Mouse (Mus musculus): Measurements from ENCODE around the gene Wipf1. TPM values are rescaled to one million over a fixed set of nuclear protein-coding genes. Genes with fewer than 3 reads are reported as not detected.
A peak's percentile ranks its signal among the peaks of the same experiment; 100 is the strongest.

Gene Wipf1
- polyA plus RNA-seq, 1 experiment: 8.0 TPM

DNA sequence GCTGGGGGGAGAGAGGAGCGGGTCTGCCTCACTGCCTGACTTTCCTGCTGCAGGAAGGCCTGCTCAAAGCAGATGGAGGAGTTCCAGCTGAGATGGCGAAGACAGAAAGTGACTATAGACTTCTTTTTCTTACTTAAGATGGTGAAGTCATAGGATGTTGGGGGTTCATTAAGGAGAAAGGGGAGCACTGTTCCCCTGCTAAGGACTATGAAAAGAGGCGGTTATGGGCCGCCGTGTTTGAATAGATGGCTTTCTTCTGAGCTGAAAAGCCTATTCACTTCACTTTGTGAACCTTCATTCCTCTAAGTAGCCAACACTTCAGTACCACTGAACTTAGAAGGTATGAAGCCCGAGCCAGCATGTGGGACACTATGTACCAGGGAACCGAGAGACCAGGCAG is 109.8 kb downstream of the Wipf1 start:
- no peak overlapping the region for H3K27ac ChIP-seq (ENCODE audit: insufficient read depth, low read depth, low read length)
- no peak for TF ChIP-seq CTCF (conservative IDR thresholded peaks at IDR 0.05; ENCODE audit: insufficient read depth, insufficient read length, low read depth, low read length)
- no peak for TF ChIP-seq POLR2A (IDR thresholded peaks at IDR 0.05; ENCODE audit: low read depth, low read length)
- no peaks in the 10 kb centered on the region for H3K36me3 ChIP-seq (ENCODE audit: control insufficient read depth, insufficient read depth, low read length)
- no peak for DNase-seq
- 78% methylated on average over 7 of the region's 7 CpGs for WGBS
- no peaks in the 10 kb centered on the region for H3K27me3 ChIP-seq (replicated peaks; ENCODE audit: control insufficient read depth, insufficient read depth, low read length)
- H3K4me1 ChIP-seq (ENCODE audit: control insufficient read depth, insufficient read depth, low read length): no peaks in the 10 kb centered on the region
- no peak overlapping the region for H3K4me3 ChIP-seq (ENCODE audit: insufficient read depth, low read depth, low read length)

- Histone ChIP-seq H3K36me3 (ENCODE audit: control insufficient read depth, insufficient read depth, low read length) (no peaks in the 10 kb centered on the region), H3K4me3 (ENCODE audit: insufficient read depth, low read depth, low read length) (no peak overlapping the region), H3K4me1 (ENCODE audit: control insufficient read depth, insufficient read depth, low read length) (no peaks in the 10 kb centered on the region), H3K27ac (ENCODE audit: insufficient read depth, low read depth, low read length) (no peak overlapping the region), H3K27me3 (replicated peaks; ENCODE audit: control insufficient read depth, insufficient read depth, low read length) (no peaks in the 10 kb centered on the region)
- WGBS: 40% methylated on average over 4 of the region's 4 CpGs
- TF ChIP-seq POLR2A (IDR thresholded peaks at IDR 0.05; ENCODE audit: low read depth, low read length) (no peak), CTCF (conservative IDR thresholded peaks at IDR 0.05; ENCODE audit: insufficient read depth, insufficient read length, low read depth, low read length) (peak; percentile 70)
- peak; percentile 37 for DNase-seq
These were observed 110.2 kb downstream of the Wipf1 start for GRCm38 (mm10) chr2:73419285-73419684.

DNA sequence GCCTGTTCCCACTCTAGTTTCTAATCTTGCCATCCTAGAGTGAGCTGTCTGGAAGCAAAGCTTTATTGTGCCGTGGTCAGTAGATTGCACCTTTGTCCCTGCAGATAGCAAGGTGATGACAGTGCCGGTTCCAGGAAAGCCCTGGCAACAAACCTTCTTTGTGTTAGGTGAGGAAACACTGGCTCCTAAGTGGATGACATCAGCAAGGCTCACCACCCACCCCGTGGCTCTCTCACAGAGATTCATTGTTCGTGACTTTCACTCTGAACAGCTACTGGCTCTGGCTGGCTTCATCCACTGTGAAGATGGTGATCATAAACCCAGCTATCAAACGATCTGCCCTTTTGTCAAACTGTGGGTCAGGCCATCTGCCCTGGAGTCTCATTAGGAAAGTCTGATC is 113.6 kb downstream of the Wipf1 start:
- Histone ChIP-seq H3K27ac (ENCODE audit: insufficient read depth, low read depth, low read length) (no peak overlapping the region), H3K36me3 (ENCODE audit: control insufficient read depth, insufficient read depth, low read length) (no peaks in the 10 kb centered on the region), H3K27me3 (replicated peaks; ENCODE audit: control insufficient read depth, insufficient read depth, low read length) (no peaks in the 10 kb centered on the region), H3K4me1 (ENCODE audit: control insufficient read depth, insufficient read depth, low read length) (no peaks in the 10 kb centered on the region), H3K4me3 (ENCODE audit: insufficient read depth, low read depth, low read length) (no peak overlapping the region)
- no peak for DNase-seq
- TF ChIP-seq CTCF (conservative IDR thresholded peaks at IDR 0.05; ENCODE audit: insufficient read depth, insufficient read length, low read depth, low read length): no peak
- TF ChIP-seq POLR2A (IDR thresholded peaks at IDR 0.05; ENCODE audit: low read depth, low read length): no peak
- WGBS: 32% methylated on average over 5 of the region's 5 CpGs

- H3K27me3 ChIP-seq (replicated peaks; ENCODE audit: control insufficient read depth, insufficient read depth, low read length): no peaks in the 10 kb centered on the region
- H3K4me1 ChIP-seq (ENCODE audit: control insufficient read depth, insufficient read depth, low read length): no peaks in the 10 kb centered on the region
- H3K27ac ChIP-seq (ENCODE audit: insufficient read depth, low read depth, low read length): no peak overlapping the region
- WGBS: 97% methylated on average over 8 of the region's 8 CpGs
- no peak for DNase-seq
- H3K36me3 ChIP-seq (ENCODE audit: control insufficient read depth, insufficient read depth, low read length): no peaks in the 10 kb centered on the region
- TF ChIP-seq POLR2A (IDR thresholded peaks at IDR 0.05; ENCODE audit: low read depth, low read length) (no peak), CTCF (conservative IDR thresholded peaks at IDR 0.05; ENCODE audit: insufficient read depth, insufficient read length, low read depth, low read length) (no peak)
- no peak overlapping the region for H3K4me3 ChIP-seq (ENCODE audit: insufficient read depth, low read depth, low read length)
These were observed 119.5 kb downstream of the Wipf1 start for GRCm38 (mm10) chr2:73410076-73410475.

DNA sequence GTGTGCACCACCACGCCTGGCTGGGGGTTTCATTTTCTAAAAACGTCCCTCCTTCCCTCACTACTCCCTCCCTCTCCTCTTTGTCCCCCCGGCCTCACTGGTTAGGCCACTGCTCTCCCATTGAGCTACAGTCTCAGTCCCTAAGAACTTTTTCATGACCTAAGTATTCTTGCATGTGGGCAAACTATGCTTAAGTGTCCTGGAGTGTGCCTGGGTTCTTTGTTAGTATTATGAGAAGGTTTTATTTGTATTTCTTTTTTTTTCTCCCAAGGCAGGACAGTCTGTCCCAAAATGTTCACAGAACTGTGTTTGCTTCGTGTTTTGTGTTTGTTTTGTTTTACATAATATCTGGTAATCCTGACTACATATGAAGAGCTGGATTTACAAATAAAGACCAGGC is 121.9 kb downstream of the Wipf1 start:
- Histone ChIP-seq H3K27ac (ENCODE audit: insufficient read depth, low read depth, low read length) (no peak overlapping the region), H3K4me3 (ENCODE audit: insufficient read depth, low read depth, low read length) (no peak overlapping the region), H3K27me3 (replicated peaks; ENCODE audit: control insufficient read depth, insufficient read depth, low read length) (no peaks in the 10 kb centered on the region), H3K4me1 (ENCODE audit: control insufficient read depth, insufficient read depth, low read length) (no peaks in the 10 kb centered on the region), H3K36me3 (ENCODE audit: control insufficient read depth, insufficient read depth, low read length) (no peaks in the 10 kb centered on the region)
- TF ChIP-seq CTCF (conservative IDR thresholded peaks at IDR 0.05; ENCODE audit: insufficient read depth, insufficient read length, low read depth, low read length) (no peak), POLR2A (IDR thresholded peaks at IDR 0.05; ENCODE audit: low read depth, low read length) (no peak)
- 70% methylated on average over 4 of the region's 4 CpGs for WGBS
- no peak for DNase-seq

GRCm38 (mm10) chr2:73406336-73406915 is 123.1 kb downstream of the Wipf1 start:
- Histone ChIP-seq H3K4me3 (ENCODE audit: insufficient read depth, low read depth, low read length) (no peak overlapping the region), H3K27ac (ENCODE audit: insufficient read depth, low read depth, low read length) (no peak overlapping the region), H3K36me3 (ENCODE audit: control insufficient read depth, insufficient read depth, low read length) (no peaks in the 10 kb centered on the region), H3K27me3 (replicated peaks; ENCODE audit: control insufficient read depth, insufficient read depth, low read length) (no peaks in the 10 kb centered on the region), H3K4me1 (ENCODE audit: control insufficient read depth, insufficient read depth, low read length) (no peaks in the 10 kb centered on the region)
- TF ChIP-seq POLR2A (IDR thresholded peaks at IDR 0.05; ENCODE audit: low read depth, low read length): no peak
- no peak for TF ChIP-seq CTCF (conservative IDR thresholded peaks at IDR 0.05; ENCODE audit: insufficient read depth, insufficient read length, low read depth, low read length)
- no peak for DNase-seq
- WGBS: 80% methylated on average over 9 of the region's 9 CpGs

DNA sequence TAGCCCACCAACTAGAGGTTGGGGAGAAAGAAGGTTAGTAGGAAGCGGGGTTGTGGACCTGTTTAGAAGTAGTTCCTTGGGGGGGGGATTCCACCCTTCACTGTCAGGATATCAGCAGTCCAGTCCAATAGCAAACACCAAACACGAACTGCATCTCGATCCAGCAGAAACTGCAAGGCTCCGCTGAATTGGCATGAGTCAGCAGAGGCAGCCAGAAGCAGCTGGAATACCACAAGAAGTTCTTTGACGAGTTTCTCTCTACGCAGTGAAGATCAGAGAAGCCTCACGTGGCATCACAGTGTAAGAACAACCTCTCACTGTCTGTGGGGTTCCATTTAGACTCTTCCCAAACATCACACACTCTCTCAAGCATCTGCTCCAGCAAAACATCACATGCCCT is 124.6 kb downstream of the Wipf1 start:
- H3K36me3 ChIP-seq (ENCODE audit: control insufficient read depth, insufficient read depth, low read length): no peaks in the 10 kb centered on the region
- H3K27ac ChIP-seq (ENCODE audit: insufficient read depth, low read depth, low read length): no peak overlapping the region
- TF ChIP-seq CTCF (conservative IDR thresholded peaks at IDR 0.05; ENCODE audit: insufficient read depth, insufficient read length, low read depth, low read length) (no peak), POLR2A (IDR thresholded peaks at IDR 0.05; ENCODE audit: low read depth, low read length) (no peak)
- no peaks in the 10 kb centered on the region for H3K4me1 ChIP-seq (ENCODE audit: control insufficient read depth, insufficient read depth, low read length)
- no peak overlapping the region for H3K4me3 ChIP-seq (ENCODE audit: insufficient read depth, low read depth, low read length)
- H3K27me3 ChIP-seq (replicated peaks; ENCODE audit: control insufficient read depth, insufficient read depth, low read length): no peaks in the 10 kb centered on the region
- DNase-seq: no peak
- WGBS: 92% methylated on average over 7 of the region's 7 CpGs

Measured in kidney, adult 2 months (tissue).